Mouse (Mus musculus) monocyte, adult 59 days (primary cell): ENCODE data around the gene Rgl1. TPM values are rescaled to one million over a fixed set of nuclear protein-coding genes. Genes with fewer than 3 reads are reported as not detected.

ENCODE experiments used
- total RNA-seq, 2 experiments: library from RNA; stranded (reverse); gene quantifications; one replicate each; pipeline ENCODE4 v1.2.4; 2023

Rgl1 gene
- total RNA-seq, result 100 to 1,000 TPM; 101 to 133 TPM

DNA sequence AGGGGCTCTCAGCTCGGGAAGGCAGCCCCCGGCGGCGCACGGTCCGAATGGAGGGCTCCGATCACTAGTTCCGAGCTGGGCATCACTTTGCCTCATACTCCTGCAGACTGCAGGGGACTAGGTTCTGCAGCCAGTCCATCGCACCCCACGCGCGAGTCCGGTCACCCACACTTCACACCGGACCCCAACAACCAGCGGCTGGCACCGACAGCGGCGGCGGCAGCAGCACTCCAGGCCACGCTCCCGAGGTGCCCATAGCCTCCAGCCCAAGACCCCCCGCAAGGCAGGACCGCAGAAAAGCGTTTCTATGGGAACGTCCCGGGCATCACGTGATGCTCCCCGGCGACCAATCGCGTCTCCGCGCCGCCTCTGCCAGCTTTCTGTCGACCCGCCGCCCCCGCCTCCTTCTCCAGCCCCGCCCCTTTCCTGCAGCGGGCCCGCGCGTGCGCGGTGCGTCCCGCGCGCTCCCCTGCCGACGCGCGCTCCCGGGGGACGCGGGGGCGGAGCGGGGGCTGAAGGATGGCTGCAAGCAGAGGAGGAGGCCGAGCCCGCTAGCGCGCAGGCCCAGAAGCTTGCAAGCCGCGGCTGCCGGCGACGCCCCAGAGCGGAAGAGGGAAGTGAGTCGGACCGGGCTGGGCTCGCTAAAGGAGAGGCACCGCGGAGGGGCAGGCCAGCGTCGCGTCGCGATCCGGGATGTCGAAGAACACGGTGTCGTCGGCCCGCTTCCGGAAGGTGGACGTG is at the start of gene Rgl1, which contains the start of gene Arpc5:
Gene Rgl1, minus strand, starts transcription at position 320 of the 741 bp plus-strand sequence.
Gene Arpc5, plus strand, starts transcription at position 511 of the 741 bp plus-strand sequence.

DNA sequence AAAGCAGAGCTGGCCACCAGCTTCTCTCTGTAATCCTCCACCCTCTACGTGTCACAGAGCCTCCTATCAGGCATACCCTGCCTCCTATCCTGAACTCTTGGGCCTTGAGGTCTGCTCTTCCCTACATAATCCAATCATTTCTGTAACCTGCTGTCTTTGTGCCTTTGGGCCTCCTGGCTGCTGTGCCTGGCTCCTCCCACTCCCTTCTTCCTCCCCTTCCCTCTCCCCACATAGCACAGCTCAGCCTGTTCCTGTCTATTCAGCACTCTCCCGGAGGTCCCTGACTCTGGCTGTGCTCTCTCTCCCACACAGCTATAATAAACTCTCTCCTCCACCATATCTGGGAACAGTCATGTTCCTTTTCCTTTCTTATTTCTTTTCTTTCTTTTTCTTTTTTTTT is 33.7 kb upstream of the Rgl1 start, which contains the start of gene Ncf2:
Gene Ncf2, plus strand, starts transcription at position 298 of the 400 bp plus-strand sequence.

DNA sequence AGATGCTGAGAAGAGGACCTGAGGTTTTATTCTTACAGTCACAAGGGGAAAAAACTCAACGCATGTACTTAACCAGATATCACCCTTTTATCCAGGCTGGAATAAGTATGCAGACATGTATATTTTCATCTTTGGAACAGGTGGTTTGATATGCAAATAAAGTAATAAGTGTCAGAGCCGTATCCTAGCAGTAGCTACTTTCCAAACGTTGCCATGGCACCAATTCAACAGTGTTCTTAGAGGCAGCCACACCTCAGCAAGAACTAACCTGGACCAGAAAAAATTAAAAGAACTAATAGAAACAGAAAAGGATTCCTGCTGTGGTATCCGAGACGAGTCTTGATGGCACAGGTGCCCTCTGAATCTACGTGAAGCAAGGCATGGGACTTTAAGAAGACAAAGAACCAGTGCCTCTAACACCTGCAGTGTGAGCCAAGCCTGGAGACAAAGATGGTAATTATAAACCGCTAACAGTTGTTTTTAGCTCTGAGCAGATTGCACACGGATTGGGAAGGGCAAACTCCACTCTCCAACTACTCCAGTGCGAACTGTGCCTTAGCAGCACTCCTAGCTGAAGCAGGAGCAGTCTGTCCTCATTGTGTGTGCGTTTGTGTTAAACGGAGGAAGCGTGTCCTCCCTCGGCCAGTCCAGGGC is 15.7 kb downstream of the Rgl1 start, which contains the start of gene Apobec4:
Gene Apobec4, plus strand, starts transcription at position 240 of the 654 bp plus-strand sequence.

Other genes starting within 250 kb of the Rgl1 start
- gene Apobec4, start 15.8 kb downstream of the Rgl1 start, total RNA-seq, result not detected
- gene Arpc5, start 191 bp upstream of the Rgl1 start, total RNA-seq, result 100 to 1,000 TPM; 371 to 389 TPM
- gene Ncf2, start 33.8 kb upstream of the Rgl1 start, total RNA-seq, result 100 to 1,000 TPM; 821 TPM
- gene Smg7, start 136.3 kb upstream of the Rgl1 start, total RNA-seq, result 10 to 100 TPM; 63.0 to 65.4 TPM
- not detected for gene Nmnat2, start 188.6 kb upstream of the Rgl1 start, total RNA-seq